Mouse (Mus musculus): ENCODE measurements around the gene Adamts5. TPM values are rescaled to one million over a fixed set of nuclear protein-coding genes. Genes with fewer than 3 reads are reported as not detected.

Adamts5 gene
- polyA plus RNA-seq, 1 experiment from 2014 or later: 1.9 TPM

GRCm38 (mm10) chr16:85889778-85890177 is 11.8 kb downstream of the Adamts5 start:
- H3K9me3 ChIP-seq: no peaks in the 10 kb centered on the region
- H3K27ac ChIP-seq (replicated peaks): no peak overlapping the region
- no peaks in the 10 kb centered on the region; the same call in 1 of the 2 replicates for H3K27me3 ChIP-seq
- H3K9ac ChIP-seq (replicated peaks): no peak overlapping the region
- H3K36me3 ChIP-seq: no peaks in the 10 kb centered on the region
- H3K4me2 ChIP-seq (replicated peaks): no peak overlapping the region
- ATAC-seq (replicated peaks): peak; percentile 80
- no peak overlapping the region for H3K4me3 ChIP-seq
- H3K4me1 ChIP-seq: peaks cover 14% of the 10 kb centered on the region
- 19% methylated on average over 5 of the region's 5 CpGs for WGBS

- H3K4me2 ChIP-seq (replicated peaks): no peak overlapping the region
- H3K4me3 ChIP-seq: no peak overlapping the region
- no peaks in the 10 kb centered on the region for H3K9me3 ChIP-seq
- no peaks in the 10 kb centered on the region; the same call in 1 of the 2 replicates for H3K27me3 ChIP-seq
- H3K27ac ChIP-seq (replicated peaks): 0 out of 2 replicates have a peak overlapping the region, but pooled peaks have one; percentile 37
- ATAC-seq (replicated peaks): peak; percentile 95
- peaks cover 14% of the 10 kb centered on the region for H3K4me1 ChIP-seq
- WGBS: 47% methylated on average over 13 of the region's 13 CpGs
- H3K36me3 ChIP-seq: no peaks in the 10 kb centered on the region
- no peak overlapping the region for H3K9ac ChIP-seq (replicated peaks)
These were observed 14.2 kb downstream of the Adamts5 start for GRCm38 (mm10) chr16:85887289-85888051.

DNA sequence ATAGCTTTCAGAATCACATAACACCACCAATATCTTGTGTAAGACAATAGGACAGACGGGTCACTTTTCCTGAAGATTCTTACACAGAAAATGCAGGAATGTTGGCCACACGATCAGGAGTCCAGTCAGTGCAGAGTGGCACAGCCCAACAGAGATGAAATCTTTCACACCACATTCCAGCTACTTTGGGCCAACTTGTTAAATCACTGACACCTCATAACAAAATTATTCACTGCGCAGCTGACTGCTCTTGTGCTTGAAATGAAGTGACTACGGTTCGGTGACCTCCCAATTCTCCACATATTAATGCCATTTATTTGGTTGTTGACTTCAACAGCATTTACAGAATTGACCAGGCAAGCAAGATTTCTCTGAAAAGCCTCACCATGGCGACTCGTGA is 22.6 kb downstream of the Adamts5 start:
- WGBS: 92% methylated on average over 7 of the region's 7 CpGs
- no peaks in the 10 kb centered on the region for H3K9me3 ChIP-seq
- H3K27ac ChIP-seq (replicated peaks): no peak overlapping the region
- H3K36me3 ChIP-seq: no peaks in the 10 kb centered on the region
- H3K27me3 ChIP-seq: no peaks in the 10 kb centered on the region
- H3K9ac ChIP-seq (replicated peaks): no peak overlapping the region
- H3K4me2 ChIP-seq (replicated peaks): no peak overlapping the region
- H3K4me1 ChIP-seq: no peaks in the 10 kb centered on the region
- ATAC-seq (replicated peaks): no peak
- H3K4me3 ChIP-seq: no peak overlapping the region

GRCm38 (mm10) chr16:85874141-85874540 is 27.5 kb downstream of the Adamts5 start:
- H3K9ac ChIP-seq (replicated peaks): no peak overlapping the region
- ATAC-seq (replicated peaks): no peak
- 94% methylated on average over 3 of the region's 3 CpGs for WGBS
- H3K4me3 ChIP-seq: no peak overlapping the region
- H3K27ac ChIP-seq (replicated peaks): no peak overlapping the region
- H3K4me2 ChIP-seq (replicated peaks): no peak overlapping the region
- no peaks in the 10 kb centered on the region for H3K27me3 ChIP-seq
- no peaks in the 10 kb centered on the region for H3K36me3 ChIP-seq
- no peaks in the 10 kb centered on the region for H3K4me1 ChIP-seq
- H3K9me3 ChIP-seq: no peaks in the 10 kb centered on the region

GRCm38 (mm10) chr16:85871971-85872370 is 29.7 kb downstream of the Adamts5 start:
- Histone ChIP-seq H3K36me3 (no peaks in the 10 kb centered on the region), H3K27ac (replicated peaks) (no peak overlapping the region), H3K9me3 (no peaks in the 10 kb centered on the region), H3K4me1 (no peaks in the 10 kb centered on the region), H3K27me3 (no peaks in the 10 kb centered on the region), H3K4me2 (replicated peaks) (no peak overlapping the region), H3K4me3 (no peak overlapping the region), H3K9ac (replicated peaks) (no peak overlapping the region)
- WGBS: 86% methylated on average over 2 of the region's 2 CpGs
- no peak for ATAC-seq (replicated peaks)

DNA sequence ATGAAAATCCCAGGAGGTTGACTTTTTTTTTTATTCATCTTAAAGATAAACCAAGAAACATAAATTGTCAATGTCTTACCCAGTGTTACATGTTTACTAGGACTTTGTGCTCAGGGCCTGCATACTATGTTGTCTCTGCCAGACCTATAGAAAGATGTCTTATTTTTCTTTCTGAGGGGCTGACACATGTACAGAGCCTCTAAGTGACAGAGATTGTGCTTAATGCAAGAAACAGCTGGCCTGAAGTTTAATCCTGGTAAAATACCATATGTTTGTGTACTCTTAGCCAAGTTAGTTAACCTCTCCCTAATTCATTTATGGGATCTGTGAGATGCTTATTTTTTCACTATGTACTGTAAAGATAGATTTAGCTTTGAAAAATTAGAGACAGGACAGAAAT is 30.4 kb downstream of the Adamts5 start:
- H3K4me3 ChIP-seq: no peak overlapping the region
- no peaks in the 10 kb centered on the region for H3K9me3 ChIP-seq
- H3K27ac ChIP-seq (replicated peaks): no peak overlapping the region
- H3K9ac ChIP-seq (replicated peaks): no peak overlapping the region
- H3K4me1 ChIP-seq: no peaks in the 10 kb centered on the region
- H3K36me3 ChIP-seq: no peaks in the 10 kb centered on the region
- ATAC-seq (replicated peaks): no peak
- no peak overlapping the region for H3K4me2 ChIP-seq (replicated peaks)
- H3K27me3 ChIP-seq: no peaks in the 10 kb centered on the region

DNA sequence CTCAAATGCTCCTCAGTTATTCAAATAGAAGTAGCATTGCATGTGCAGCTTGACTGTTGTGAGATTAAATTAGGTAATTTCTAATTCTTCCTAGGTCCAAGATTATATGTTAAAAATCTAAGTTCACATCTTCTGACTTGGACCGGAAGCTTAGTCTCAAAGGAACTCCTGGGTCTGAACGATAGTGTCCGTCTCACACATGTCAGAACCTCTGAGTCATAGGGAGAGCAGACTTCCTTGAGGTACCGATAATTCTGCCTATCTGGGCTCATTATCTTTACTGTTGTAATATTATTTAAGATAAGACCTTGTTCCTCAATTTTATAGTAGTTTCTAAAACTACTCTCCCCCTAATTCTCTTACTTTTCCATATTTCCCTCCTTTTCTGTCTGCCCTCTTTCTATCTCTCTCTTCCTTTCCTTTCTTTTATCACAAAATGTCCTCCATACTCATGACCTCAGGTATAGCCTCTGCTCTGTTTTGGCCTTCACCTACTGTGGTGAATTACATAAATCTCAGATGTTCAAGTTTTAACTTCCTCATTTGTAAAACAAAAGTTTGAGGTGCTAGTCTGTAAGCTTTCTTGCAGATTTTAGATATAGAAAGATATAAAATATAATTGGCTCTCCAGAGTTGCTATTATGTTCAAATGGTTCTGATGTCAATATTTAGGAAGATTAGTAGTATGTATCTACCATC is 36.8 kb downstream of the Adamts5 start:
- Histone ChIP-seq H3K9ac (replicated peaks) (no peak overlapping the region), H3K36me3 (no peaks in the 10 kb centered on the region), H3K4me2 (replicated peaks) (no peak overlapping the region), H3K4me3 (no peak overlapping the region), H3K4me1 (no peaks in the 10 kb centered on the region), H3K9me3 (no peaks in the 10 kb centered on the region), H3K27ac (replicated peaks) (no peak overlapping the region), H3K27me3 (no peaks in the 10 kb centered on the region)
- ATAC-seq (replicated peaks): no peak
- 94% methylated on average over 4 of the region's 4 CpGs for WGBS

DNA sequence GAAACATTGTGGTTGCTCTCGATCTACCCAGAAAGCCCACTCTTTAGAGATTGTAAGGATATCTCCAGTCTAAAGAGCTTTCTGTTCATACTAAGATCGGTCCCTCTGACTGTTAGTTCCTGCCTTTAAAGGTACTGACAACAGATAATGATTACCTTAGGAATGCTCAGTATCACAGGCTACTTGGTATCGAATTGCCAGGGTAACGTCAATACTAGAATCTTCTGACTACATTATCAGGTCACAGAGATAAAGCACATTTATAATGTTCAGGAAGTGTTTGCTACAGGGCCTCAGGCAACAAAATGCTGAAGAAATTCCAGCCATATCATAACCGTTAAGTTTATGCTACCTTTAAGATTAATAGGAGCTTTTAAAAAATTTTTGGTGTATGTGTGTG is 47.1 kb downstream of the Adamts5 start:
- Histone ChIP-seq H3K4me2 (replicated peaks) (no peak overlapping the region), H3K9me3 (no peaks in the 10 kb centered on the region), H3K4me1 (no peaks in the 10 kb centered on the region), H3K9ac (replicated peaks) (no peak overlapping the region), H3K36me3 (no peaks in the 10 kb centered on the region), H3K27me3 (no peaks in the 10 kb centered on the region), H3K27ac (replicated peaks) (no peak overlapping the region), H3K4me3 (no peak overlapping the region)
- ATAC-seq (replicated peaks): no peak
- 95% methylated on average over 5 of the region's 5 CpGs for WGBS

GRCm38 (mm10) chr16:85827066-85827465 is 74.6 kb downstream of the Adamts5 start:
- WGBS: 79% methylated on average over 3 of the region's 3 CpGs
- Histone ChIP-seq H3K36me3 (no peaks in the 10 kb centered on the region), H3K4me3 (no peak overlapping the region), H3K27me3 (no peaks in the 10 kb centered on the region), H3K4me2 (replicated peaks) (no peak overlapping the region), H3K9ac (replicated peaks) (no peak overlapping the region), H3K27ac (replicated peaks) (no peak overlapping the region), H3K4me1 (no peaks in the 10 kb centered on the region), H3K9me3 (no peaks in the 10 kb centered on the region)
- ATAC-seq (replicated peaks): no peak

GRCm38 (mm10) chr16:85822330-85822916 is 79.2 kb downstream of the Adamts5 start:
- no peak overlapping the region for H3K9ac ChIP-seq (replicated peaks)
- no peaks in the 10 kb centered on the region for H3K4me1 ChIP-seq
- no peaks in the 10 kb centered on the region for H3K27me3 ChIP-seq
- no peaks in the 10 kb centered on the region for H3K36me3 ChIP-seq
- ATAC-seq (replicated peaks): no peak
- no peaks in the 10 kb centered on the region for H3K9me3 ChIP-seq
- no peak overlapping the region for H3K27ac ChIP-seq (replicated peaks)
- no peak overlapping the region for H3K4me3 ChIP-seq
- 85% methylated on average over 5 of the region's 5 CpGs for WGBS
- H3K4me2 ChIP-seq (replicated peaks): no peak overlapping the region

GRCm38 (mm10) chr16:85819808-85820458 is 81.7 kb downstream of the Adamts5 start:
- ATAC-seq (replicated peaks): peak; percentile 72
- Histone ChIP-seq H3K27me3 (no peaks in the 10 kb centered on the region), H3K4me1 (no peaks in the 10 kb centered on the region), H3K36me3 (no peaks in the 10 kb centered on the region), H3K27ac (replicated peaks) (no peak overlapping the region), H3K9ac (replicated peaks) (no peak overlapping the region), H3K4me2 (replicated peaks) (no peak overlapping the region), H3K4me3 (no peak overlapping the region), H3K9me3 (no peaks in the 10 kb centered on the region)
- WGBS: 63% methylated on average over 5 of the region's 5 CpGs

GRCm38 (mm10) chr16:85814116-85814515 is 87.5 kb downstream of the Adamts5 start:
- no peak overlapping the region for H3K27ac ChIP-seq (replicated peaks)
- H3K4me3 ChIP-seq: no peak overlapping the region
- no peak for ATAC-seq (replicated peaks)
- no peaks in the 10 kb centered on the region for H3K9me3 ChIP-seq
- H3K36me3 ChIP-seq: no peaks in the 10 kb centered on the region
- 95% methylated on average over 2 of the region's 2 CpGs for WGBS
- H3K27me3 ChIP-seq: no peaks in the 10 kb centered on the region
- no peaks in the 10 kb centered on the region for H3K4me1 ChIP-seq
- H3K4me2 ChIP-seq (replicated peaks): no peak overlapping the region
- H3K9ac ChIP-seq (replicated peaks): no peak overlapping the region

Data from forebrain, embryonic 15.5 days (tissue).